Mouse (Mus musculus) ES-E14 (cell line): Measurements from ENCODE around the gene Zfp579.

Source experiments
- CHD2 ChIP-seq: IDR thresholded peaks from 2 replicates; pipeline ENCODE4 v1.6.1; 2014; ENCODE audit warnings: mild to moderate bottlenecking, low read depth, low read length, inconsistent platforms
- HCFC1 ChIP-seq: IDR thresholded peaks from 2 replicates; pipeline ENCODE4 v1.6.1; 2012; ENCODE audit warnings: low read length, inconsistent platforms, borderline replicate concordance; ENCODE audit not compliant: insufficient read depth
- MAFK ChIP-seq: IDR thresholded peaks from 2 replicates; pipeline ENCODE4 v1.6.1; 2014; ENCODE audit warnings: mild to moderate bottlenecking, low read depth, low read length, inconsistent platforms; ENCODE audit not compliant: insufficient read depth
- ZC3H11A ChIP-seq: IDR thresholded peaks from 2 replicates; pipeline ENCODE4 v1.6.1; 2012; ENCODE audit warnings: low read depth, mild to moderate bottlenecking, inconsistent platforms, low read length, borderline replicate concordance

DNA sequence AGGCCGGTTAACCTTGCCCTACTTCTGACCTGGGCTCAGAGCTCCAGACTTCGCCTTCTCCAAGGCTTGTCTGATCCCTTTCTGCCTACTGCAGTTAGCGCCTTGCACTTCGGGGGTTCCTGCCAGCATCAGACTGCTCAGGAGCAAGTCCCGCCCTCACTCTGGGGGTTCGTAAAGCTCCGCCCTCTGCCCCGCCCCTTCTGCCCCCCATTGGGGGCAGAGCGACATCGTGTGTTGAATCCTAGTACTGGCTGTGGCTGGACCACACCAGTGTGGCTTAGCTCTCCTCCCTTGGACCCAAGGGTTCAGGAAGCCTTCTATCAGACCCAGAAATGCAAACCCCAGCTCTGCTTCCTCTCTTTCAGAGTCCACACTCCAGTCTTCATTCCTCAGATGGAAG lies 31.7 kb downstream of the Zfp579 start, which contains the start of gene Sbk2:
- TF ChIP-seq CHD2 (no peak), ZC3H11A (no peak), HCFC1 (no peak), MAFK (no peak)
